Mouse (Mus musculus): ENCODE measurements at regions not wholly inside any gene's neighbourhood (a gene's known extent, or its start where the extent isn't known, plus 50 kb on each side); places are given as distances from the start of the nearest gene placed in this dataset.

- Histone ChIP-seq H3K27ac (ENCODE audit: low read depth, low read length) (no peak overlapping the region), H3K4me3 (ENCODE audit: low read depth, low read length) (peak overlapping the region; percentile 21; the same call in 1 of the 2 replicates), H3K36me3 (ENCODE audit: control insufficient read depth, insufficient read depth, low read length) (no peaks in the 10 kb centered on the region), H3K9ac (ENCODE audit: low read depth, low read length) (no peak overlapping the region), H3K9me3 (ENCODE audit: control insufficient read depth, low read length) (no peaks in the 10 kb centered on the region), H3K4me2 (peak overlapping the region; percentile 40), H3K27me3 (replicated peaks; ENCODE audit: control insufficient read depth, insufficient read depth, low read length) (no peaks in the 10 kb centered on the region), H3K4me1 (replicated peaks; ENCODE audit: control insufficient read depth, insufficient read depth, low read length) (no peaks in the 10 kb centered on the region)
- ATAC-seq (replicated peaks; ENCODE audit: low FRiP score) (no peak), DNase-seq (ENCODE audit: low spot score) (no peak)
- 6% methylated on average over 14 of the region's 14 CpGs for WGBS
These were observed 900.8 kb downstream of the Mat2b start for GRCm38 (mm10) chr11:39794183-39794652.

GRCm38 (mm10) chr11:39792112-39792511, 902.9 kb downstream of the Mat2b start:
- Histone ChIP-seq H3K9ac (ENCODE audit: low read depth, low read length) (no peak overlapping the region), H3K27me3 (replicated peaks; ENCODE audit: control insufficient read depth, insufficient read depth, low read length) (no peaks in the 10 kb centered on the region), H3K9me3 (ENCODE audit: control insufficient read depth, low read length) (no peaks in the 10 kb centered on the region), H3K27ac (ENCODE audit: low read depth, low read length) (no peak overlapping the region), H3K36me3 (ENCODE audit: control insufficient read depth, insufficient read depth, low read length) (no peaks in the 10 kb centered on the region), H3K4me3 (ENCODE audit: low read depth, low read length) (no peak overlapping the region), H3K4me1 (replicated peaks; ENCODE audit: control insufficient read depth, insufficient read depth, low read length) (no peaks in the 10 kb centered on the region), H3K4me2 (no peak overlapping the region)
- DNase-seq (ENCODE audit: low spot score) (no peak), ATAC-seq (replicated peaks; ENCODE audit: low FRiP score) (no peak)
- 68% methylated on average over 2 of the region's 2 CpGs for WGBS

Measured in liver, embryonic 11.5 days (tissue).